Mouse (Mus musculus): ENCODE measurements at regions not wholly inside any gene's neighbourhood (a gene's known extent, or its start where the extent isn't known, plus 50 kb on each side); places are given as distances from the start of the nearest gene placed in this dataset.
A peak's percentile ranks its signal among the peaks of the same experiment; 100 is the strongest.

- DNase-seq = no peak
Measured at GRCm38 (mm10) chr7:69572626-69573394, 793.7 kb downstream of the Nr2f2 start.

- DNase-seq = peak; percentile 48 to 62
Measured at GRCm38 (mm10) chr7:69566949-69567348, 799.6 kb downstream of the Nr2f2 start.

GRCm38 (mm10) chr7:69564432-69564831, 802.1 kb downstream of the Nr2f2 start:
- DNase-seq = no peak

- peak; percentile 1 to 6 for DNase-seq
Measured at GRCm38 (mm10) chr7:69554776-69555175, 805.7 kb upstream of the Arrdc4 start.

- DNase-seq = no peak
Measured at GRCm38 (mm10) chr7:69553981-69554380, 804.9 kb upstream of the Arrdc4 start.

GRCm38 (mm10) chr7:69536072-69536471, 787.0 kb upstream of the Arrdc4 start:
- DNase-seq = no peak

- no peak for DNase-seq
Measured at GRCm38 (mm10) chr7:69513966-69514365, 764.9 kb upstream of the Arrdc4 start.

GRCm38 (mm10) chr7:69510389-69510788, 761.3 kb upstream of the Arrdc4 start:
- DNase-seq = no peak

GRCm38 (mm10) chr7:69493062-69493930, 744.3 kb upstream of the Arrdc4 start:
- DNase-seq = peak in 1 of 2 experiments; percentile 3

- DNase-seq = peak; percentile 86 to 90
Measured at GRCm38 (mm10) chr7:69490566-69491466, 741.8 kb upstream of the Arrdc4 start.

- no peak for DNase-seq
Measured at GRCm38 (mm10) chr7:69488630-69489029, 739.6 kb upstream of the Arrdc4 start.

- peak in 1 of 2 experiments; percentile 8 for DNase-seq
Measured at GRCm38 (mm10) chr7:69487111-69487510, 738.1 kb upstream of the Arrdc4 start.

GRCm38 (mm10) chr7:69484552-69484951, 735.5 kb upstream of the Arrdc4 start:
- DNase-seq = no peak
